Mouse (Mus musculus): ENCODE measurements around the gene Commd1. TPM values are rescaled to one million over a fixed set of nuclear protein-coding genes. Genes with fewer than 3 reads are reported as not detected.
A peak's percentile ranks its signal among the peaks of the same experiment; 100 is the strongest.

Commd1 gene
- polyA plus RNA-seq, 1 experiment from 2014 or later = 243 TPM

DNA sequence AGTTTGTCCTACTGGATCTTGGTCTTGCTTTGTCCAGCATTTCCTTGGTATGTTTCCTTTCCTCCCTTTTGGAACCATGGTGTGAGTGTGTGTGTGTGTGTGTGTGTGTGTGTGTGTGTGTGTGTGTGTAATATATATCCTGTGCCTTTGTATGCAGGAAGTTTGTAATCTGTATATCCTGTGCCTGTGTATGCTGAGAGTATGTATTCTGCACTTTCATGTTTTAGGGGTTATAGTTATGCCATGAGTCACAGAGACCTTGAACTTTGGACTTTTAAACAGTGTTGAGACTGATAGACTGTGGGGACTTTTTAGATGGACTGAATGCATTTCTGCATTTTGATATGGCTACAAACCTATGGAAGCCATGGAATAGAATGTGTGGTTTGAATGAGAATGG is 99.3 kb downstream of the Commd1 start:
- no peak for ATAC-seq (ENCODE audit: low FRiP score)
- Histone ChIP-seq H3K9ac (replicated peaks) (no peak overlapping the region), H3K9me3 (replicated peaks) (no peaks in the 10 kb centered on the region), H3K4me1 (no peaks in the 10 kb centered on the region), H3K4me3 (replicated peaks) (no peak overlapping the region), H3K4me2 (no peak overlapping the region), H3K27ac (replicated peaks) (no peak overlapping the region), H3K27me3 (replicated peaks) (no peaks in the 10 kb centered on the region), H3K36me3 (no peaks in the 10 kb centered on the region)

DNA sequence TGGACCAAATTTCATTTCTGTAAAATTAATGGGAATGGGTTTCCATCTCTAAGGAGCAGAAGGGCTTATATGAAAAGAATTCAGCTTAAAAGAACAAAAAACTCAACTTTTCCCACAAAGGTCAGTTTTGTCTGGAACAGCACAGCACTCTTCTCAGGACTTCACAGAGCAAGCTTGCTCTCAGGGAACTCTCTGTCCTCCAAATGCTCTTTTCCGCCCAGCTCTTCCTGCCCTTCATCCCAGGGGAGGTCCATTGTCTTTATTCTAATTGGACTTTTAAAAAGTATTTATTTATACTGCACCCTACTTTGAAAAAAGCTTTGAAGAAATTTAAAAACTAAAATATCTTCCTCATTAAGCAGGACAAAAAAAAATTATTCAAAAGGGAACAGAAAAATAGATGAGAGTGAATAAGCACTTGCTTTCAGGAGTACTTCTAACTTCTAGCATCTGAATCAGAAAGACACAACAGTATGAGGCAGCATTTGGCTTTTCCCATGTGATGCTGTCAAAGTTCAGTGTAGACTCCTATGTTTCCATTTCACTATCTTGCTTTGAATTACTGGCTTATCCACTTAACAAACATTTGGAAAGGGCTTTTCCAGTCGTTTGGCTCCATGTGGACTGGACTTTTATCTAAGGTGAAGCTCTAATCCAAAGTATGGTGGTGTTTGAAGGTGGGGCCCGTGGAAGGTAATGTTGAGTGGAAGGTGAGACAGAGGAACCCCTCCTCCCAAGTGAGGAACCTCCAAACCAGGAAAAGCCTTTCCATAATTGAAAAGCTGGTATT is 101.6 kb downstream of the Commd1 start:
- no peaks in the 10 kb centered on the region for H3K4me1 ChIP-seq
- H3K27me3 ChIP-seq (replicated peaks) = no peaks in the 10 kb centered on the region
- WGBS = 73% methylated on average over 3 of the region's 3 CpGs
- no peak overlapping the region for H3K4me2 ChIP-seq
- no peak overlapping the region for H3K4me3 ChIP-seq (replicated peaks)
- H3K9me3 ChIP-seq (replicated peaks) = no peaks in the 10 kb centered on the region
- ATAC-seq (ENCODE audit: low FRiP score) = no peak
- H3K9ac ChIP-seq (replicated peaks) = no peak overlapping the region
- H3K36me3 ChIP-seq = no peaks in the 10 kb centered on the region
- no peak overlapping the region for H3K27ac ChIP-seq (replicated peaks)

GRCm38 (mm10) chr11:22879645-22880044 is 102.5 kb downstream of the Commd1 start:
- Histone ChIP-seq H3K27me3 (replicated peaks) (no peaks in the 10 kb centered on the region), H3K9ac (replicated peaks) (no peak overlapping the region), H3K4me3 (replicated peaks) (no peak overlapping the region), H3K27ac (replicated peaks) (no peak overlapping the region), H3K4me1 (peaks cover 8% of the 10 kb centered on the region), H3K36me3 (no peaks in the 10 kb centered on the region), H3K4me2 (no peak overlapping the region), H3K9me3 (replicated peaks) (no peaks in the 10 kb centered on the region)
- WGBS = 91% methylated on average over 4 of the region's 4 CpGs
- ATAC-seq (ENCODE audit: low FRiP score) = no peak

DNA sequence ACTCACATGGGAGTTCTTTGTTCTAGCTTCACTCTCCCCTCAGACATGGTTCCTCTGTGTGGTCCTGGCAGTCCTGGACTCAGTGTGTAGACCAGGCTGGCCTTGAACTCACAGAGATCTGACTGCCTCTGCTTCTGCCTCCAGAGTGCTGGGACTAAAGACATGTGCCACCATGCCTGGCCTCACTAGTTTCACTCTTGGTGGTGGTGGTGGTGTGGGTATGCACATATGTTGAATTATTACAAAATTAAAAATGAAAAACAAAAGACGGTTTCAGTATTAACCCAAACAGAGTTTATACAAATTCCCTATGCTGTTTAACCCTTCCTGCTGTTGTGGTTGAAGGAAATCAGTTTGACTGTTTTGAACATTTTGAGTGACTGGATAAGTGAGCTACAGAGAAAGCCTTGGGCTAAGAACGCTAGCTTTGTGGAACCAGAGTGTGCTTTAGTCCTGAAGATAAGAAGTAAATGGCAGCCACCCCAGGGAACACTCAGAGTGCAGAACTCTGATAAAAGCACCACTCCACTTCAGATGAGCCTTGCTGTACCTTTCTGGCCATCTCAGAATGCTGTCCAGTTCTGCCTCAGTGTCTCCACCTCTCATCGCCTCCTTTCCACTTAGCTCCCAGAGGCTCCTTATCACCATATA is 105.4 kb downstream of the Commd1 start:
- Histone ChIP-seq H3K4me2 (no peak overlapping the region), H3K36me3 (no peaks in the 10 kb centered on the region), H3K4me1 (peaks cover 20% of the 10 kb centered on the region), H3K27ac (replicated peaks) (no peak overlapping the region), H3K9ac (replicated peaks) (no peak overlapping the region), H3K4me3 (replicated peaks) (no peak overlapping the region), H3K27me3 (replicated peaks) (no peaks in the 10 kb centered on the region), H3K9me3 (replicated peaks) (no peaks in the 10 kb centered on the region)
- WGBS = 87% methylated on average over 3 of the region's 3 CpGs
- no peak for ATAC-seq (ENCODE audit: low FRiP score)

DNA sequence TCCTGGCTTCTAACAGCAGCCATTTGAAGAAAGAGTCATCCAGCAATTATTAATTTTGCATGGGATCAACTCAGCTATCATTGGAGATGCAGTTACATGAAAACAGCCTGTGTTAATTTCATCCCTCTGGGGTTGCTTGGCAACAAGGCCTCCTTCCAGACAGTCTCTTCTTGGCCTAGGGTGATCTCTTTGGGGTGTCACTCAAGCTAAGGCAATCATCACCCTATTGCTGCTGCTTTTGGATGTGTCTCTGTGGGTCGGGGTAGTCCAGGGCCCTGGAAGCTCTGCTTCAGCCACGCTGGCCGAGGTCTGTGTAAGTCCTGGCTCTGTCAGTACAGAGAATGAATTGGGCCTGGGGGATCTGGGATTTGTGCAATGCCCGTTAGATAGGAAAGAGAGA is 106.9 kb downstream of the Commd1 start:
- Histone ChIP-seq H3K27ac (replicated peaks) (peak overlapping the region; percentile 61), H3K27me3 (replicated peaks) (no peaks in the 10 kb centered on the region), H3K4me3 (replicated peaks) (no peak overlapping the region), H3K9me3 (replicated peaks) (no peaks in the 10 kb centered on the region), H3K4me1 (peaks cover 20% of the 10 kb centered on the region), H3K9ac (replicated peaks) (no peak overlapping the region), H3K4me2 (no peak overlapping the region), H3K36me3 (no peaks in the 10 kb centered on the region)
- peak; percentile 69 for ATAC-seq (ENCODE audit: low FRiP score)
- 45% methylated on average over 4 of the region's 4 CpGs for WGBS

- Histone ChIP-seq H3K9me3 (replicated peaks) (no peaks in the 10 kb centered on the region), H3K4me3 (replicated peaks) (no peak overlapping the region), H3K9ac (replicated peaks) (no peak overlapping the region), H3K4me2 (no peak overlapping the region), H3K27me3 (replicated peaks) (no peaks in the 10 kb centered on the region), H3K4me1 (peaks cover 20% of the 10 kb centered on the region), H3K36me3 (no peaks in the 10 kb centered on the region), H3K27ac (replicated peaks) (peak overlapping the region; percentile 61)
- peak; percentile 45; the same call in 1 of the 2 replicates for ATAC-seq (ENCODE audit: low FRiP score)
- WGBS = 54% methylated on average over 6 of the region's 6 CpGs
Measured at GRCm38 (mm10) chr11:22874747-22875146, 107.4 kb downstream of the Commd1 start.

GRCm38 (mm10) chr11:22873383-22873782 is 108.8 kb downstream of the Commd1 start:
- Histone ChIP-seq H3K9ac (replicated peaks) (no peak overlapping the region), H3K4me2 (no peak overlapping the region), H3K4me3 (replicated peaks) (no peak overlapping the region), H3K36me3 (no peaks in the 10 kb centered on the region), H3K27me3 (replicated peaks) (no peaks in the 10 kb centered on the region), H3K4me1 (peaks cover 20% of the 10 kb centered on the region), H3K9me3 (replicated peaks) (no peaks in the 10 kb centered on the region), H3K27ac (replicated peaks) (no peak overlapping the region)
- 63% methylated on average over 4 of the region's 4 CpGs for WGBS
- no peak for ATAC-seq (ENCODE audit: low FRiP score)

DNA sequence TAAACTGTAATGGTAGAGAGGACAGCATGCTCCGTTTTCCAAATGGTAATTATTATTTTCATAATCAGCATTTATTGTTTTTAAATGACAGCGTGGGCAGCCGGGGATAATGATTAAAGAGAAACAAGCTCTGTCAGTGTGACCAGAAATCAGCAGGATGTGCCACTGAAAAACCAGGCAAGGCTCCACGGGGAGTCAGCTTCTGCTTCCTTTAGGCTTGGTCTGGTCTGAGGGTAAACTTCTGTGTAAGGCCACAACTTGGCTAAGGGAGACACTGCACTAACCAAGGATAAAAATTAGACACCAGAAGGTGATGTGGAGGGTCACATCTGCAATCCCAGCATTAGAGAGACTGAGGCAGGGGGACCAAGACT is 109.9 kb downstream of the Commd1 start:
- Histone ChIP-seq H3K4me3 (replicated peaks) (no peak overlapping the region), H3K27ac (replicated peaks) (no peak overlapping the region)

GRCm38 (mm10) chr11:22871628-22872306 is 110.4 kb downstream of the Commd1 start:
- Histone ChIP-seq H3K27ac (replicated peaks) (no peak overlapping the region), H3K4me3 (replicated peaks) (no peak overlapping the region), H3K27me3 (replicated peaks) (no peaks in the 10 kb centered on the region), H3K9me3 (replicated peaks) (no peaks in the 10 kb centered on the region), H3K36me3 (no peaks in the 10 kb centered on the region), H3K9ac (replicated peaks) (no peak overlapping the region), H3K4me2 (no peak overlapping the region), H3K4me1 (peaks cover 20% of the 10 kb centered on the region)
- ATAC-seq (ENCODE audit: low FRiP score) = no peak
- 71% methylated on average over 7 of the region's 7 CpGs for WGBS

More for the DNA sequence above, 109.9 kb downstream of the Commd1 start:
- no peaks in the 10 kb centered on the region for H3K27me3 ChIP-seq (replicated peaks)
- WGBS = 53% methylated on average over 4 of the region's 4 CpGs
- H3K36me3 ChIP-seq = no peaks in the 10 kb centered on the region
- no peaks in the 10 kb centered on the region for H3K9me3 ChIP-seq (replicated peaks)
- peaks cover 20% of the 10 kb centered on the region for H3K4me1 ChIP-seq
- no peak overlapping the region for H3K4me2 ChIP-seq
- no peak overlapping the region for H3K9ac ChIP-seq (replicated peaks)
- ATAC-seq (ENCODE audit: low FRiP score) = no peak

DNA sequence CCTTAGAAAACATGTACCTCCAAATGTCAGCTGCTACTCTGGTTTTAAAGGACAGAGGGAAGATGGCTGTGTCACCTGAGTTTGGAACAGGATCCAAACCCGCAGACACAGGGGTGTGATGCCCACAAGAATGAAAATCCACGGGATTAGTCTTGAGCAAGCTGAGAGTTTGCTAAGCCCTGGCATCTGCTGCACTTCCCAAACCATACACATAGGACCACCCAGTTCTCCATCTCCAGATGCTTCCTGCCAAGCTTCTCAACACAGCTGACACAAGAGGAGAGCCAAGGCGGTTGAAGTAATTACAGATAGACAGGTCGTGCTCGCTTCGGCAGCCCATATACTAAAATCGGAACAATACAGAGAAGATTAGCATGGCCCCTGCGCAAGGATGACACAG is 113.6 kb downstream of the Commd1 start:
- no peak overlapping the region for H3K4me2 ChIP-seq
- H3K9me3 ChIP-seq (replicated peaks) = no peaks in the 10 kb centered on the region
- no peaks in the 10 kb centered on the region for H3K27me3 ChIP-seq (replicated peaks)
- ATAC-seq (ENCODE audit: low FRiP score) = no peak
- no peaks in the 10 kb centered on the region for H3K36me3 ChIP-seq
- H3K4me1 ChIP-seq = peaks cover 3% of the 10 kb centered on the region; the same call in 1 of the 2 replicates
- 92% methylated on average over 8 of the region's 8 CpGs for WGBS
- no peak overlapping the region for H3K27ac ChIP-seq (replicated peaks)
- H3K9ac ChIP-seq (replicated peaks) = no peak overlapping the region
- no peak overlapping the region for H3K4me3 ChIP-seq (replicated peaks)

DNA sequence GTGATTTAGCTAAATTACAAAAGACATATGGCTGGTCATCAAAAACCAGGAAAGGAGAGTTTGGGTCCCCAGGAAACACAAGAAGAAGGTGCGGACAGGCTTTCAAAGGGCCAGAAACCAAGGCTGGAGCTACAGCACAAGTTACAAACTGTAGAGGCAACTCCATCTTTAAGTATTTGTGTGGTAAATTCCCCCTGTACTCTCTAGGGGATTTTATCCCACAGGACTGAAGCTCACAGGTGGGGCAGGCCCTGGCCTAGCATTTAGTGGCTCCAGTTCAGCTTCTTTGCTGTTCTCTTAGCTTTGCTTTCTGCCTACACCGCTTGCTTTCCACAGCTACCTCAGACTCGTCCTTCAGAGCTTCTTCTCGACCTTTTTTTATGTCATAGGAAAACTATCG is 114.5 kb downstream of the Commd1 start:
- Histone ChIP-seq H3K4me3 (replicated peaks) (no peak overlapping the region), H3K4me1 (no peaks in the 10 kb centered on the region), H3K9me3 (replicated peaks) (no peaks in the 10 kb centered on the region), H3K27me3 (replicated peaks) (peaks cover 6% of the 10 kb centered on the region; the same call in 1 of the 2 replicates), H3K27ac (replicated peaks) (no peak overlapping the region), H3K9ac (replicated peaks) (no peak overlapping the region), H3K4me2 (no peak overlapping the region), H3K36me3 (no peaks in the 10 kb centered on the region)
- no peak for ATAC-seq (ENCODE audit: low FRiP score)
- WGBS = 93% methylated on average over 5 of the region's 5 CpGs

Measured in neural tube, embryonic 15.5 days (tissue).